Mouse (Mus musculus): Measurements from ENCODE around the gene Arf5. TPM values are rescaled to one million over a fixed set of nuclear protein-coding genes. Genes with fewer than 3 reads are reported as not detected.

Gene Arf5
- polyA plus RNA-seq (2012; ENCODE audit: insufficient read depth, insufficient read length, missing spikeins), result 152 and 156 TPM in 2 replicates

DNA sequence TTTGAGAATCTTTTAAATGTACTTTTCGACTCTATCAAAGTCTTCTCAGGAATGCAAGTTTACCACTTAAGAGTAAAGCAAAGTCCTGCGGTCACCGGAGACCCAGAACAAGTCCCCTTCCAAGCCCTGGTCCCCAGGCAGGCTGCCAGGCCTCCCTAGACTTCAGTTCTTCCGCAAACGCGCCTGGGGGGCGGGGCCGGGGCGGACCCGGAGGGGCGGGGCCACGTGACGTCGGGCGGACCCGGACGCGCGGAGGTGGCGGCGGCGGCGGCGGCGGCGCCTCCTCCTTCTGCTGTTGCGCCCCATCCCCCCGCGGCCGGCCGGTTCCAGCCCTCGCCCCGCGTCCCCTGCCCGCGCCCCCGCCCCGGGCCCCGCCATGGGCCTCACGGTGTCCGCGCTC, at the start of gene Arf5:
Gene Arf5, plus strand, starts transcription at position 248 of the 400 bp plus-strand sequence.
- H3K4me3 ChIP-seq (ENCODE audit: insufficient read depth, low read length), result peak within 1 kb of the TSS; percentile 95
- H3K4me1 ChIP-seq (ENCODE audit: control insufficient read depth, insufficient read depth, low read length), result peaks cover 26% of the 10 kb centered on the region
- H3K27ac ChIP-seq (ENCODE audit: insufficient read depth, low read depth, low read length), result peak within 1 kb of the TSS; percentile 23; the same call in 1 of the 2 replicates
- TF ChIP-seq CTCF (IDR thresholded peaks at IDR 0.05; ENCODE audit: low read depth, low read length) (no peak), POLR2A (IDR thresholded peaks at IDR 0.05; ENCODE audit: borderline replicate concordance, low read depth, low read length) (no peak)

DNA sequence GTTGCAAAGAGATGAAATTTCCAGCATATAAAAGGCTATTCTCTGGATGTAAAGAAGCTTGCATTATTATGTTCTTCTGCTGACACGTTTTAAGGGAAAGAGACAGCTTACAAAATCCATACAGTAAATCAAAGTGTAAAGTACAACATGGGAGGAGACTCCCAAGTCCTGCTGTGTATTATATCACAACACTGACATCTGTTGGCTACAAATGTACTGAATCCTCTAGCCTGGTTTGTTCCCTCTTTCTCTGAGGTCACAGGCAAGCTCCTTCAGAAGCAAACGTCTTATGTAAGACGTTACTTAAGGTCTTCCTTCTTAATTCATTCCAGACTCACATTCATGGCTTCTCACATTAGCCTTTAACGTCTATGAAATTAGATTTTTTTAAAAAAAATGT, 41.4 kb upstream of the Arf5 start:
- H3K4me3 ChIP-seq (ENCODE audit: insufficient read depth, low read length), result no peak overlapping the region
- H3K4me1 ChIP-seq (ENCODE audit: control insufficient read depth, insufficient read depth, low read length), result no peaks in the 10 kb centered on the region
- no peak for TF ChIP-seq POLR2A (IDR thresholded peaks at IDR 0.05; ENCODE audit: borderline replicate concordance, low read depth, low read length)
- TF ChIP-seq CTCF (IDR thresholded peaks at IDR 0.05; ENCODE audit: low read depth, low read length), result no peak
- H3K27ac ChIP-seq (ENCODE audit: insufficient read depth, low read depth, low read length), result no peak overlapping the region

DNA sequence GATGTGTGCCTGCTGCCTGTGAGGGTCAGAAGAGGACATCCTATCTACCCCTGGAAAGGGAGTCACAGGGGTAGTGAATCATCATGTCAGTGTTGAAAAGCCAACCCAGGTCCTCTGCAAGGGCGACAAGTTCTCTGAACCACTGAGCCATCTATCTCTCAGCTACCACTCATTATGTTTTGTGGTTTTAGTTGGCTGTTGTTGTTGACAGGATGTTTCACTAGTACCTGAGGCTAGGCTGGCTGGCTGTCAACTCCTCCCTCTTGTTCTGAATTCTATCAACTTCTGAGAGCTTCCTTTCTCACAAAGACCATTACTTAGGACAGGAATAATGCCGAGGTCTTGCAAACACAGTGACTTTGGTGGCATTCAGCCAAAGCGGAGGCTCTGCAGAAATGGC, 38.2 kb upstream of the Arf5 start:
- Histone ChIP-seq H3K27ac (ENCODE audit: insufficient read depth, low read depth, low read length) (no peak overlapping the region), H3K4me3 (ENCODE audit: insufficient read depth, low read length) (no peak overlapping the region), H3K4me1 (ENCODE audit: control insufficient read depth, insufficient read depth, low read length) (no peaks in the 10 kb centered on the region)
- TF ChIP-seq CTCF (IDR thresholded peaks at IDR 0.05; ENCODE audit: low read depth, low read length), result no peak

DNA sequence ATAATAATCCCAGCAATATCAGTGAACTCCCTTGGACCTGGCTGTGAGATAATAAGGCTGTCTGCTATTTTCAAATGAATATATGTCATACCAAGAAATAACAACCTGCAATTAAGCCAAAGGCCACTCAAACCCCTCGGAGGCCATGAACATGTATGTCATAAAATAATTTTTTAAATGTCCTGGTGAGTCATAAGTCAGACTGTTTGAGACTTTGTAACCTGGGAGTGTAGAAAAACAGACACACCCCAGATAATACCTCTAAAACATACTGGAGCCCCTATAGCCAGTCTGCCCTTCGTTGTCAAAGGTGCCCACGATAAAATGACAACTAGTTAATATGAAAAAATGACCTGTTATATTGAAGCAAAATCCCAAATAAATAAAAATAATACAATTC, 34.3 kb upstream of the Arf5 start:
- TF ChIP-seq POLR2A (IDR thresholded peaks at IDR 0.05; ENCODE audit: borderline replicate concordance, low read depth, low read length), result no peak
- no peak for TF ChIP-seq CTCF (IDR thresholded peaks at IDR 0.05; ENCODE audit: low read depth, low read length)
- H3K4me1 ChIP-seq (ENCODE audit: control insufficient read depth, insufficient read depth, low read length), result no peaks in the 10 kb centered on the region
- H3K27ac ChIP-seq (ENCODE audit: insufficient read depth, low read depth, low read length), result no peak overlapping the region
- no peak overlapping the region for H3K4me3 ChIP-seq (ENCODE audit: insufficient read depth, low read length)

DNA sequence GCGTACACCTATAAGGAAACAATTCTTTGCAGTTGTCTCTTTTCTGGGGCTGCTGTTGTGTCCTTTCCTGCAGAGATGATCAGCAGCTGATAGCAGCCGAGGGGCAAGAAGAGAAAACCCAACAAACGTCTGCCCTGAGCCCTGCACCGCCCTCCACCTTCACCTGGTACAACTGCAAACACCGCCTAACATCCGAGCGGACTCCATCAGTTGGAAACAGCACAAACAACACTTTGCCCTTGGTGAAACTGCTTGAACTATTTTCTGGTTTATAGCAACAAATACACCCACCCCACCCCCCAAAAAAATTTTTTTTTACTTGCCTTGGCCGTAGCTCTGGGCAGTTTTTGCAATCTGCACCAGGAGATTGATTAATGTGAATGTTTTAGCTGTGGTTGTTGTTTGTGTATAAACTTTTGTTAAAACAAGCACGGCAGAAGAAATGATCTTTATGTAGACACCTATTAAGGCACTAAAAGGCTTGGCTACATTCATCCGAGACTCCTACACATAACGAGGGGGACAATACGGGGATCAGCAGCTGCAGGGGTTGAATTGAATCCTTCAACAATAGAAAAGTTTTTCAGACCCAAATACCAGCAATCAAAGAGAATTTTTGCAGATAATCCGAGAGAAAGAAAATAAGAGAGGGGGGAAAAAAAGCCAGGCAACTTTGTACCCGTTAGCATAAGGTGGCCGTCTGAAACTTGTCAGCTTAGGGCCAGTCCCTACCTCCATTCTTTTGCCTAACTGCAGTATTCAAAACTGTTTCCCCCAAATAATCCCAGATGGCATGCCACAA, 27.1 kb upstream of the Arf5 start:
- Histone ChIP-seq H3K4me1 (ENCODE audit: control insufficient read depth, insufficient read depth, low read length) (no peaks in the 10 kb centered on the region), H3K27ac (ENCODE audit: insufficient read depth, low read depth, low read length) (no peak overlapping the region), H3K4me3 (ENCODE audit: insufficient read depth, low read length) (no peak overlapping the region)
- TF ChIP-seq CTCF (IDR thresholded peaks at IDR 0.05; ENCODE audit: low read depth, low read length) (no peak), POLR2A (IDR thresholded peaks at IDR 0.05; ENCODE audit: borderline replicate concordance, low read depth, low read length) (no peak)

DNA sequence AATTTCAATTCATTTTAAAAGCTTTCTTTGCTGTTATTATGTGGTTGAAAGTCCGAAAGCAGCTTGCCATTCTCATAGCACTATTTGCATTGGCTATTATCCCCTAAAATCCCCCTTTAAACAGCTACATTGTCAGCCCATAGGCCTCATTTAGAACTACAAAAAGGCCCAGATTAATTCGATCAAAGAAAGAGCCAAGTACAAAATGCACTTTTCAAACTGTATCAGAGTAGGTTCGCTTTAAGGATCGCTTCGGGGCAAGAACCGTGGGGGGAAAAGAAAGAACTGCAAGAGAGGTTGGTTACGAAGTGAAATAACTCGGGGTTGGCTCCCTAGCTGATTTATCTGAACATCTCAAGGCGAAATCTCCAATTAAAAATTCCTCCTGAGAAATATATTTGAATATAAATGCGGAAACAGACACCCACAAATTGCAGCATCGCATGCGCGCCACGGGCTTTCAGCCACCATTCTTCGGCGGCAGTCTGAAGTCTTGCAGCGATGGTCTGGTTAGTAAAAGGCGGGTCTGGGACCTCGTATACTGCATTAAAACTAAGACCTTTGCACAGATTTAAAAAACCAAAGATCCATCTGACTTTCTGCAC, 26.4 kb upstream of the Arf5 start:
- TF ChIP-seq POLR2A (IDR thresholded peaks at IDR 0.05; ENCODE audit: borderline replicate concordance, low read depth, low read length) (no peak), CTCF (IDR thresholded peaks at IDR 0.05; ENCODE audit: low read depth, low read length) (no peak)
- Histone ChIP-seq H3K27ac (ENCODE audit: insufficient read depth, low read depth, low read length) (no peak overlapping the region), H3K4me3 (ENCODE audit: insufficient read depth, low read length) (peak overlapping the region; percentile 56; the same call in 1 of the 2 replicates), H3K4me1 (ENCODE audit: control insufficient read depth, insufficient read depth, low read length) (no peaks in the 10 kb centered on the region)

DNA sequence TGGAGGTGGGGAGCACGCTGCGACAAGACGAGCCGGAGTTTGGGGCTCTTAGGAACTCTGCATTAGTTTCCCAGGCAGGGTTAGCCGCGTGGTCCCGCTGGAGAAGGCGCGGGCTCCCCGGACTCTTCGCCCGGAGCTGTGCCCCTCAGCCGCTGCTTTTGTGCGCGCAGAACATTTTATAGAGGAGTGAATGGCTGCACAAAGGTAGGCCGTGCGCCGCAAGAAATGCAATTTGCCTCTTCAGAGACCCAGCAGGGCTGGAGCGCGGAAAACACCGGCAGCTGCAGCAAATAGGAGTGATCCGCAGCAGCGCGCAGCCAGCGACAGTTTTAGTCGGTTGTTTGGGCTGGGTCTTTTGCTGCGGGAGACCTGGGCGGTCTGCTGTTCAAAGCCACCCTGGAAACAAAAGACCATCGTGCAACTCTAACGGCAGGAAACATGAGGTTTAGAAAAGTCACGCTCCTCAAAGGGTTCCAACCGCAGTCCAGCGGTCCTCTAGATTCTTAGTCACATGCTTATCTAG, 25.6 kb upstream of the Arf5 start, which contains the start of gene Zfp800:
Gene Zfp800, minus strand, starts transcription at position 325 of the 523 bp plus-strand sequence.
- H3K4me1 ChIP-seq (ENCODE audit: control insufficient read depth, insufficient read depth, low read length), result no peaks in the 10 kb centered on the region
- H3K4me3 ChIP-seq (ENCODE audit: insufficient read depth, low read length), result peak within 1 kb of the TSS; percentile 56
- TF ChIP-seq POLR2A (IDR thresholded peaks at IDR 0.05; ENCODE audit: borderline replicate concordance, low read depth, low read length) (no peak), CTCF (IDR thresholded peaks at IDR 0.05; ENCODE audit: low read depth, low read length) (no peak)
- no peak within 1 kb of the TSS for H3K27ac ChIP-seq (ENCODE audit: insufficient read depth, low read depth, low read length)

DNA sequence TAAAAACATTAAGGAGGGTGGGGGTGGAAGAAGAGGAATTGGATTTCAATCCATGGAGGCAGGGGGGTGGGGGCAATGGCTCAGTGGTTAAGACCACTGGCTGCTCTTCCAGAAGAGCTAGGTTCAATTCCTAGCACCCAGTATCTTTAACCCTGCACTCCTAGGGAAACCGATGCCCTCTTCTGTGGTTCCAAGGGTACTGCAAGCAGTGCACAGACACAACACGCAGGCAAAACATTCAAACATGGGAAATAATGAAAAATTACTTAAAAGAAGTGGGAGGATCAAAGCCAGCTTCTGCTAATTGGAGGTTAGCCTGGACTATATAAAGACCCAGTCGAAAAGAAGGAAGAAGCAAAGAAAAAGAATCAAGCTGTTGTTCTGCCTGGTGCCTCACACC, 24.6 kb upstream of the Arf5 start:
- no peaks in the 10 kb centered on the region for H3K4me1 ChIP-seq (ENCODE audit: control insufficient read depth, insufficient read depth, low read length)
- no peak overlapping the region for H3K4me3 ChIP-seq (ENCODE audit: insufficient read depth, low read length)
- H3K27ac ChIP-seq (ENCODE audit: insufficient read depth, low read depth, low read length), result no peak overlapping the region
- TF ChIP-seq CTCF (IDR thresholded peaks at IDR 0.05; ENCODE audit: low read depth, low read length) (no peak), POLR2A (IDR thresholded peaks at IDR 0.05; ENCODE audit: borderline replicate concordance, low read depth, low read length) (no peak)

DNA sequence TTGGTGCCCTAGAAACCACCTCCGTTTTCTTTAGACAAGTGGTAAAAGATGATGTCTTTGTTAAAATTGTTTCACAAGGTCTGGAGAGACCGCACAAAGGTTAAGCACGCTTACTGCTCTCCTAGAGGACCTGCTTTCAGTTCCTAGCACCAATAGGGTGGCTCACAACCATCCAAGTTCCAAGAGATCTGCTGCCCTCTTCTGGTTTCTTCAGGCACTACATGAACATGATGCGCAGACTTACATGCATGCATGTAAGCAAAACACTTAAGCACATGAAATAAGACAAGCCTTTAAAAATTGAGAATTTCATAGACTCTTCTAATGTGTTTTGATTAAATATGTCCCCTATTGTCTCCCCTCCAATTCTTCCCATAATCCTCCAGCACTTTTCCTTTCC, 23.6 kb upstream of the Arf5 start:
- TF ChIP-seq POLR2A (IDR thresholded peaks at IDR 0.05; ENCODE audit: borderline replicate concordance, low read depth, low read length) (no peak), CTCF (IDR thresholded peaks at IDR 0.05; ENCODE audit: low read depth, low read length) (no peak)
- Histone ChIP-seq H3K4me1 (ENCODE audit: control insufficient read depth, insufficient read depth, low read length) (no peaks in the 10 kb centered on the region), H3K4me3 (ENCODE audit: insufficient read depth, low read length) (no peak overlapping the region), H3K27ac (ENCODE audit: insufficient read depth, low read depth, low read length) (no peak overlapping the region)

DNA sequence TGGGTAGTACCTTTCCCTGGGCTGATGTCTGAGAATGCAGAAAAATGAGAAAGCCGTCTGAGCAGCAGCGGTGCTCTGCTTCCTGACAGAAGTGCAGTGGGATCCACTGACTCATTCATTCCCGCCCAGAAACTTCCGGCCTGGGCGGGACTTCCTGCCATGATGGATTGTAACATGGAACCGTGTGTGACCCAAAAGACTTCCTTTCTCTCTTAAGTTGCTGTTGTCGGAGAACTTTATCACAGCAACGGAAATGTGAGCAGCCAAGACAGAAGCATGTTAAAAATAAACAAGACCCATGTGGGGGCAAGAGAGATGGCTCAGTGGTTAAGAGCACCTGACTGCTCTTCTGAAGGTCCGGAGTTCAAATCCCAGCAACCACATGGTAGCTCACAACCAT, 13.3 kb upstream of the Arf5 start:
- H3K4me1 ChIP-seq (ENCODE audit: control insufficient read depth, insufficient read depth, low read length), result 0 out of 2 replicates have a peak, but pooled peaks cover 2% of the 10 kb centered on the region
- H3K4me3 ChIP-seq (ENCODE audit: insufficient read depth, low read length), result 0 out of 2 replicates have a peak overlapping the region, but pooled peaks have one; percentile 5
- no peak overlapping the region for H3K27ac ChIP-seq (ENCODE audit: insufficient read depth, low read depth, low read length)
- no peak for TF ChIP-seq POLR2A (IDR thresholded peaks at IDR 0.05; ENCODE audit: borderline replicate concordance, low read depth, low read length)
- no peak for TF ChIP-seq CTCF (IDR thresholded peaks at IDR 0.05; ENCODE audit: low read depth, low read length)

All from bone marrow macrophage, adult 2 months (primary cell).